Mouse (Mus musculus) monocyte, adult 5-6 weeks (primary cell): ENCODE measurements around the gene Gm17359. TPM values are rescaled to one million over a fixed set of nuclear protein-coding genes. Genes with fewer than 3 reads are reported as not detected.

Experiments used
- ATAC-seq: fragments of 153-309, 156-312 bp; replicated peaks from 2 replicates; pipeline ENCODE4 v1.8.0; 2017; ENCODE audit warnings: mild to moderate bottlenecking; ENCODE audit not compliant: low TSS enrichment, insufficient number of reproducible peaks, severe bottlenecking, poor library complexity, low FRiP score
- total RNA-seq: library from RNA; stranded (forward); fragments of 200-1000, 200-491, 200-594 nt; gene quantifications from 3 replicates; pipeline ENCODE4 v1.2.3, GENCODE M21; 2017

Gene Gm17359
- total RNA-seq, 1 experiment from 2014 or later: not detected

DNA sequence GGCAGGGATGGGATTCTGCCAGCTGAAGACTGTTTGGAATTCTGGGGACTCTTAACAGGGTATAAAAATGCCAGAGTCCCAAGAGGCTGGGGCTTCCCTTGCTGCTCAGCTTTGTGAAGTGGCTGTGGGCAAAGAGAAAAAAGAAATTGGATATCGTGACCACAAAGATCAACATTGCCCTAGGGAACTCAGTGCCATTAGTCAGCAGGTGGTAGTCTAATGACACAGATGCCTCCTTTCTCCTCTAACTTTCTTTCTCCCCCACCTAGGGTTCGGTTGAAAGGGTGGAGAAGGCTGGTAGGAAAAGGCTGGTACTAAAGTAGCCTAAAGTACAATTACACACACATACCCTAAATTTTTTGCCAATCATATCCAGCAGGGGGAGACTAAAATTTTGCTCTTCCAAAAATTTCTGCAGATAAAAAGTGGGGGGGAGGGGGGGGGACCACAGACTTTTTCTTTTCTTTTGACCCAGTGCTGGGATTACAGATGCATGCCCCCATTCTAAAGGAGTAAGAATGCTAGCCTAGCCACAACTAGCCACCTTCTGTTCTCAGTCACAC lies 164.8 kb downstream of the Gm17359 start:
- no peak for ATAC-seq

Other genes starting within 250 kb of the Gm17359 start
- 28.9 to 48.8 TPM (median 34.6 TPM) in 3 replicates for gene Rapgef2, start 50.1 kb upstream of the Gm17359 start, total RNA-seq
- 3.0 to 6.5 TPM (median 5.7 TPM) in 3 replicates for gene Fnip2, start 231.1 kb downstream of the Gm17359 start, total RNA-seq